Mouse (Mus musculus): ENCODE results near the gene 2010300C02Rik.

2010300C02Rik gene

GRCm38 (mm10) chr1:37665539-37666323 lies 54.2 kb downstream of the 2010300C02Rik start:
- DNase-seq = no peak

- no peak for DNase-seq
Observed at GRCm38 (mm10) chr1:37664496-37664895, 55.4 kb downstream of the 2010300C02Rik start.

DNA sequence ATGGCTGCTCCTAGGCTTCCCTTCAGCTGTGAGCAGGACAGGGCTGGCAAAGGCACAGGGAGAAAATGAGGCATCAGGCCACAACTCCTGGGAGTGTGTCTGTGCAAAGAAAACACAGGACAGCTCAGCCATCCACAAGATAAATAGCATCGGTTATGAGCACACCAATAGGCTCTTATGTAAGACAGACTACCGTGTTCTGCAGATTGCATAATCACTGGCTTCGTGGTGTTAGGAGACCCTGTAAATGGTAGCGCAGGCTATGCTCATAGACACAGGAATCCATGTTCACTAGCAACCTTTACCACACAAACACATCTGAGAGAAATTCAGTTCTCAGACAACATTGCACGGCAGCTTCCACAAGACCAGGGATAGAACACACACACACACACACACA lies 56.3 kb downstream of the 2010300C02Rik start:
- DNase-seq = no peak

- no peak for DNase-seq
Observed at GRCm38 (mm10) chr1:37656017-37656416, 63.9 kb downstream of the 2010300C02Rik start.

DNA sequence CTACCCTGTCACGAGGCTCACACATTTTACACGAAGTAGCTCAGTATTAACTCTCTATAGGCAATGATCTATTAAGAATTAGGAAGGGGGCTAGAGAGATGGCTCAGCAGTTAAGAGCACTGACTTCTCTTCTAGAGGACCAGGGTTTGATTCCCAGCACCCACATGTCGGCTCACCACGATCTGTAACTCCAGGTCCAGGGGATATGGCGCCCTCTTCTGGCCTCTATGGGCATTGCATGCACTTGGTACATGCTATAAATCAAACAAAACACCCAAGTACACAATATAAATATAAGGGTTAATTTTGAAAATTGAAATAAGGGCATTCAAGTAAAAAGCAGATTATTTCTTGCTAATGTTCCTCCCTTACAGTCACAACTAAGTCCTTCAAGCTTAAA lies 65.9 kb downstream of the 2010300C02Rik start:
- DNase-seq = no peak

DNA sequence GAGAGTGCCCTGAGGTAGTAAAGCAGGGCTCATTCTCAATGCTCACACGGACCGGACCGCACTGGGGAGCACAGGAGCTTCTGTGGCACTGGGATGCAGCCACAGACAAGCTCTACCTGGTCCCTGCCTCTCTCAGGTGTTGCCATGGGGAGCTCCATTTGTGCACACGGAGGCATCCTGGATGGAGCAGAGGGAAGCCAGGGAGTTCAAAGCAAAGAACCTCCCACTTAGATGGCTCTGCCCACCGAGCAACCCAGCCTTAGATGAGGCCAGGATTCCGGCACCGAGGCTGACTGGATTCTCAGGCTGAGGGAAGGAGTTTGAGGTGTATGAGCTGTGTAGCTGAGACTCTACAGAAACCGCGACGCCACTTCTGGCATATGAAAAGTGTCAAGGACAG lies 72.8 kb downstream of the 2010300C02Rik start:
- no peak for DNase-seq

GRCm38 (mm10) chr1:37644501-37644900 lies 75.4 kb downstream of the 2010300C02Rik start:
- no peak for DNase-seq

- no peak for DNase-seq
Observed at GRCm38 (mm10) chr1:37643794-37644365, 76.0 kb downstream of the 2010300C02Rik start.

GRCm38 (mm10) chr1:37641361-37641760 lies 78.5 kb downstream of the 2010300C02Rik start:
- DNase-seq = no peak

DNA sequence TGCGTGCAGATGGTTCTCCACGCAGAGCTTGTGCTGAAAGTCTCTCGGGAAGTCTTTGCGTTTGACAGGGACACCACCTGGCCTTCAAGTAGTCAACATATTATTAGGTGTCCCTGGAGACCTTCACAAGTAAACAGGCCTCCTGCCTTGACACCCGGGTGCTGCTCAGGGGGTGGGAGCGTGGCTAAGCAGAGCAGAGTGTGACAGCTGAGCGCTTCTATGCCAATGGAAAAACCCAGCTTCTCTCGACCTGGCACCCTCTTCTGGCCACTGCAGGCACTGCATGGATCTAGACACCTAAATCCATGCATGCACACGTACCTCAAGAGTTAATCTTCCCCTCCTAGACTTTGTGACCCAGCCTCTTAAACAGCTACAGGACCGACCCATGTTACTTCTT lies 80.8 kb downstream of the 2010300C02Rik start:
- DNase-seq = peak; percentile 87

DNA sequence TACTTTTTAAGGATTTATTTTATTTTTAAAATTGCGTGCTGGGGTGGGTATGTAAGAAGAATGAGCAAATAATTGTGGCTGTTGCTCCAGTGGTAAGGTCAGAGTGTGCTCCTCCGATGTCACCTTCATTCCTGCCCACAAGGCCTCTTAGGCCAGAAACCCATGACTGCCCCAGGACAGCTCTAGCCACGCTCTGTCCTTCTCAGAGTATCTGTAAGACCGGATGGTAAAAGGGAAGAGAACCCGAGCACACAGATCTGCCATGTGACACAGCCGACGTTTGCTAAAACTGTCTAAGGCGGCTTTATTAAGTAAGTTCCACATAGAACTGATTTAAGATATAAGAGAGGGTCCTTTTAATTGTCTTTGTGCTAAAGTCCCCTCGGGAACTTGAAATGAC lies 81.3 kb downstream of the 2010300C02Rik start:
- DNase-seq = no peak

- no peak for DNase-seq
Observed at GRCm38 (mm10) chr1:37637571-37637970, 82.3 kb downstream of the 2010300C02Rik start.

- no peak for DNase-seq
Observed at GRCm38 (mm10) chr1:37636824-37637223, 83.1 kb downstream of the 2010300C02Rik start.

- no peak for DNase-seq
Observed at GRCm38 (mm10) chr1:37636169-37636568, 83.7 kb downstream of the 2010300C02Rik start.

DNA sequence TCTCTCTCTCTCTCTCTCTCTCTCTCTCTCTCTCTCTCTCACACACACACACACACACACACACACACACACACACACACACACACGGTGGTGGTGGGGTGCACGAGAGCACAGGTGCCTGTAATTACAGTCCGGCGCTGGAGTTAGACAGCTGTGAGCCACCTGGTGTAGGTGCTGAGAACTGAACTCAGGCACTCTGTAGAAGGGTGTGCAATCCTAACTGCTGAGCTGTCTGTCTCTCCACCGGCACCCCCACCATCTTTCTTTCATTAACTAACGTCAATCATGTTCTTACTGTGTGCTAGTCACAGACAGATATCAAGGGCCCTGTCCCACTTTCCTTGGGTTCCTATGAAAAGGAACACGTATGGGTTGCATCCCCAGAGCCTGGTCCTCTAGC lies 84.2 kb downstream of the 2010300C02Rik start:
- no peak for DNase-seq

GRCm38 (mm10) chr1:37634658-37635057 lies 85.2 kb downstream of the 2010300C02Rik start:
- no peak for DNase-seq

DNA sequence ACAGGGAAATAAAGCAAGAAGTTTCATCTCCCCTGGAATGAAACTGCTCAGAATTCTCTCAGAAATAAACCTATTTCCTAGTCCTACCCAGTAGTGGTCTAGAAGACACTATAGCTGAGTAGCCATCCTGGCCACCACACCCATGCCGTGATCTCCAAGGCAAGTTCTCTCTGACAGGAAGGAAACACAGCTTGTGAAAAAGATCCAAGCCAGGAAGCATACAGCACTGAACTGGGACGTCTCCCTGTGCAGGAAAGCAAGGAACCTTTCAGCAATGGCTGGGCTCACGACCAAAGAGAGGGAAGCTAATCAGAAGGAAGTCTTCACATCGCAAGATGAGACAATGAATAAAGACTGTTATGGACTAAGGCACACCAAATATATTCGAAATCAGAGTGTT lies 86.4 kb downstream of the 2010300C02Rik start:
- no peak for DNase-seq

GRCm38 (mm10) chr1:37632425-37632824 lies 87.5 kb downstream of the 2010300C02Rik start:
- no peak for DNase-seq

DNA sequence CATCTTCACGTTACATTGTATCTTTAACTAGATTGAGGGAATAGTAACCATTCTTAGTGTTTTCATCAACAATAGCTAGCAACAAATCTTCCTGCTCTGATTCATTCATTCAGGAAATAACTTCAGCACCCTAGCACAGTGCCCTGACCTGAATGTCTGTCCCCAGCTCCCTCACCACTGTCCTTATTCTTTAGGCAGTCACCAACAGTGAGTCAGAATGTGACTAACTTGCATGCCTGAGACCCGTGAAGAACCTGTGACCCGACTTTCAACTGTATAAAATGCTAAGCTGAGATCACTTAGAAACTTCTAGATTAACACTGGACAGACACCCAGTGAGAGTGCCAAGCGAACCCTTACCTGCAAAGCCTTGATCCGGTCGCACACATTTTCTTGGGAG lies 88.4 kb downstream of the 2010300C02Rik start:
- no peak for DNase-seq

DNA sequence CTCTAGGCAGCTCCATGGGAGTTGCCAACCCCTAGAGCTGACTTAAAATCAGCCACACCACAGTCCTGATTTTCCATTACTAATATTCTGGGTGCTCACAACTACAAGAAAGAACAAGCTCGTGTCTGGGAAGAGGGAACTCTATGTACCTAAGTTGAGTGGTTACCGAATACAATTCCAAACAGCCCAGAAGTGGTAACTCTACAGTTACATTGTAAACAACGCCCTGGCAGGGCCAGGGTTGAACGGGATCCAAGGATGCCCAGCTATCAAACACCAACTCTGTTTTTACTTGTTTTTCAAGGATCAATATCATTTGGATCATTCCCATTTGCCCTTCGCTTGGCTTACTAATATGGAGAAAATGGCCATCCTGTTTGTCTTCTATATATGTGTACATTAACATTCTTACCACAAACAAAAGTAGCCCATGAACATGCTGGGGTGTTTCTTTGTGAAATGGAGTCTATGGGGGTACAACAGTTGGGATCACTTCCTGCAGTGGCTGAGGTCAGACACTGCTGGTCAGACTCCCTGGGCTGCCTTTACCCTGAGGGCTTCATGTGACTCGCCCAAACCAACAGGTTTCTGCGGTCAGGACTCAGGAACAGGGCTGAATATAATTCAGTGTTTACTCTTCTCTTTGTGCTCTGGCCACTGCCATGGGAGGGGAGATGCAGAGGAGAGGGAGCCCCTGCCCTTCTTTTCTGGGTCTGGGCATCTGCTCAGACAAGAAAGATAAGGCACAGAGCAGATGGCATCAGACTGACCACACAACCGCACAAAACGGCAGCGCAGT lies 89.3 kb downstream of the 2010300C02Rik start:
- DNase-seq = no peak

- DNase-seq = no peak
Observed at GRCm38 (mm10) chr1:37629876-37630275, 90.0 kb downstream of the 2010300C02Rik start.

DNA sequence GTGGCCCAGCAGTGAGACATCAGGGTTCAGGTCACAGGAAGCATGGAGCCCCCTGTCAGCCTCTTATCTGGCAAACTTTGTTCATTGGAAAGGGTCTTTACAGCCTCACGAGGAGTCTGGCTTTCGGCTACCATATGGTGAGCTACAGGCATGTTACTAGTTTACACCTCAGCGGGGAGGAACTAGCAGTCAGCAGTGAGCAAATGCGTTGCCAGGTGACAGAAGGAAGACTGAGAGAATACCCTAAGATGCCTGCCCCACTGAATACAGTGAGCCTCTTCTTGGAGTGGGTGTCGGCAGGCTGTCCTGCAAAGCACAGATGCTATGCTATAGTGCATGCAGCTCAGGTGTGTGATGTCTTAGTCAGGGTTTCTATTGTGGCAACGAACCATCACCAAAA lies 91.1 kb downstream of the 2010300C02Rik start:
- peak; percentile 54 for DNase-seq

DNA sequence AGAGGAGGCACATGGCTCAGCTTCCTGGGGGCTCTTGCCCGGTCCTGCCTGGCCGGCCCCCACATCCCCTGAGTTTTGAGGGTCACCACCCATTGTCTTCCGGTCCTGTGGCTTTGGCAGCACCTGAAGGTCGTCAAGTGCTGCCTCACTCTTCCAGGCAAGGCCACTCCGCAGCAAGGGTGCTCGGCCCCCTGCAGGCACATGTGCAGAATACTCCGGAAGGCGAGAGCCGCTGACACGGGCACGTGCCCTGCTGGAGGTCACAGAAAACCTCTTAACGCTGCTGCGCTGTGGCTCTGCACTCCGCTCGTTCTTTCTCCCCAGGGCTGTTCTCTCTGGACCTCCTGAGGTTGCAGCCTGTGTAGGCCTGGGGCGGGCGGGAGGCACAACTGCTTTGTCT lies 95.7 kb downstream of the 2010300C02Rik start:
- no peak for DNase-seq

DNA sequence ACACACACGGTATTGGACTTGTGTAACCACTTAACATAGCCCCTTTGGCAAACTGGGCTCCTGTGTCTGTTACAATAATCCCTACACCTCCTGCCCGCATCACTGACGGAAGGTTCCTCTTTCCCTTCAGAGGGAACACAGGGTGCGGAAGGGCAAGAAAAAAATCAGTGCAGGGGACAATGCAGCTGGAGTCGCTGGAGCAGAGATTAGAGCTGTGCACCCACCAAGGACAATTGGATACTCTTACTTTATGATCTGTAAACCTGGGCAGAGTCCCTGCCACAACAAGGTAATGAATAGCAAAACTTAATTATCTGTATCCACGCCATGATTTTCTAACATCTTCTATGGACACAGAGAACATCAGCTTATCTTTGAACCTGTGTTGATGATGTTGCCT lies 97.8 kb downstream of the 2010300C02Rik start:
- DNase-seq = no peak
